Mouse (Mus musculus): ENCODE measurements at regions not wholly inside any gene's neighbourhood (a gene's known extent, or its start where the extent isn't known, plus 50 kb on each side); places are given as distances from the start of the nearest gene placed in this dataset.

DNA sequence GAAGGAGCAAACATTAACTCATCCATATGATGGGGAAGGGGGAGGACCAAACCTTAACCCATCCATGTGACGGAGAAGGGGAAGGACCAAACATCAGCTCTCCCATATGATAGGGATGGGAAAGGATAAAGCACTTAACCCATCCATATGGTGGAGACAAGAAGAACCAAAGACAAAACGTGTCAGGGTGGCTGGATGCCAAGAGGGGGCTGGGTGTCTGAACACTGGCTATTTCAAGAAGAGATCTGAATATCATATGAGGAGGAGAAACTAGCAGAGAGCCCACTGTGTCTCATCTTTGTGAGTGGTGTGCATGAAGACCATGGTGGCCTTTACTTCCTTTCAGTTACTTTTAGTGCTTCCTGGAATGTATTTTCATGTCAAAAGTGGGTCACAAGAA, 207.0 kb downstream of the Rplp1 start:
- DNase-seq (ENCODE audit: low spot score), result no peak

DNA sequence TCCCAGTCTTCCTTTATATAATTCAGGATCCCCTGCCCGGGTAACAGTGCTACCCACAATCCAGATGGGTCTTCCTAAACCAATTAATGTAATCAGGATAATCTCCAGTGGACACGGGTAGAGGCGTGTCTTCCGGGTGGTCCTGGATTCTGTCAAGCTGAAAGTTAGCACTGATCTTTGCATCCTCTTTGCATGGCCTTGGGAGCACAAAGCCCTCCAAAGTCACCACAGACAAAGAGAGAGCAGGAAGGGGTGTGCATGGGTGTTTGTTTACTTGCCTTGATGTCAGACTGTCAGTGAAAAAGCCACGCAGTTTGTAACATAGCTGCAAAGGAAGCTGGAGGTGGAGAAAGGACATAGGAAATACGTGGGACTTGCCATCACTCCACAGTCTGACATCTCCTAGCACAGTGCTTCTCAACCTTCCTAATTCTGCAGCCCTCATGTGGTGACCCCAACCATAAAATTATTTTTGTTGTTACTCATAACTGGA, 208.0 kb downstream of the Rplp1 start:
- peak; percentile 64 for DNase-seq (ENCODE audit: low spot score)

DNA sequence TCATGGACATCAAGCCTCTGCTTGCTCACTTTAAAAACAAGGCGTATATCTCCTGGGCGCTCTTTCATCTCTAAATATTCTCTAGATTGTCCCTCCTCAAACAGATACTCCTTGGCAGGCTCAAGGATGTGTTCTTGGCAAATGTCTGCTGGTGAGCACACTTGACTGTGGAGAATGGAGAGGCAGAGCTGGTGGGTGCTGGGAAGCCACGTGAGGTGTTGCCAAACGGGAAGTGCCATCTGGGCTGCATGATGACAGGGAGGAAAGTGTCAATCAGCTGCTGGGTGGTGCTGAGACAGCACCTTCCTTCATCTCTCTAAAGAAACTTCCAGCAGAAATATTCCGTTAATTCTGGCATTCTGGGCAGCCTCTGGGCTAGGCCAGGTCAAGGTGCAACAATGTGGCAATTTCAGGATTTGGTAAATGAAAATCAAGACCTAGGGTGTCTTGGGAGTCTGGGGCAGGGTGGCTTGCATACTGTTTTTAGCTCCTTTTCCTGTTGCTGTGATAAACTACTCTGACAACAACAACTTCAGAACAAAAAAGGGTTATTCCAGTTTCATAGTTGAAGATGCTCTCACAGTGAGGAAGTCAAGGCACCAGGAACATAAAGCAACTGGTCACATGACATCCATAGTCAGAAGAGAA, 208.6 kb downstream of the Rplp1 start:
- DNase-seq (ENCODE audit: low spot score), result peak; percentile 43

- DNase-seq (ENCODE audit: low spot score), result no peak
Measured at GRCm38 (mm10) chr9:61703301-61703700, 211.0 kb downstream of the Rplp1 start.

DNA sequence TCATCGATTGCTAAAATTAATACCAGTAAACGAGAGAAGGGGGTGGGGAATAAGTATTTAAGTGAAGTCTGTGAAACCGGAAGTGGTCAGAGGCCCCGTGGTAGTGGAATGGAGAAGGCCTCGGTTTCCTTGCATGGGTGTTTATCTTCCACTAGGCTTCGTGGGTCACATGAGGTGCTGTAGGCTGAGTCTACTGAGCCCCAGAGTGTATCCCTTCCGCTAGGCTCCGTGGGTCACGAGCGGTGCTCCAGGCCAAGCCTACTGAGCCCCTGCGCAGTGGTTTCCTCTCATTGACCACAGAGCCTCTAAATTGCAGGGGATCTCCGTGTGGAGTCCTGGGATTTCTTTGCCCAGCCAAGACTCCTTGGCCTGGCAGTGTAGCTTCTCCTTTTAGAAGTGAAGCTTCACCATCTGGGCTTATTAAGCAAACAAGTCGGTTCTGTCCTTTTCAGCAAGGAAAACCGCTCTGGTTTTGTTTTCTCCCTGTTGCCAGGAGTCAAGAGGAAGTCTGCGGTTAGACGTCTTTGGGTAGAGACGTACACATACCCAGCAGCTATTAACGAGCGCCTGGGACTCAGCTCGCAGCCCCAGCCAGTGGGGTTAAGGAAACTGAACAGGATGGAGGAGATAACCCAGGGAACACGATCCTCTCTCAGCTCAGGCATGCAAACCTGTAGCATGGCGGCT, 211.9 kb downstream of the Rplp1 start:
- peak; percentile 82 for DNase-seq (ENCODE audit: low spot score)

GRCm38 (mm10) chr9:61700576-61700975, 213.8 kb downstream of the Rplp1 start:
- DNase-seq (ENCODE audit: low spot score), result no peak

- DNase-seq (ENCODE audit: low spot score), result no peak
Measured at GRCm38 (mm10) chr9:61699618-61700017, 214.7 kb downstream of the Rplp1 start.

- peak; percentile 84 for DNase-seq (ENCODE audit: low spot score)
Measured at GRCm38 (mm10) chr9:61697959-61698358, 216.4 kb downstream of the Rplp1 start.

DNA sequence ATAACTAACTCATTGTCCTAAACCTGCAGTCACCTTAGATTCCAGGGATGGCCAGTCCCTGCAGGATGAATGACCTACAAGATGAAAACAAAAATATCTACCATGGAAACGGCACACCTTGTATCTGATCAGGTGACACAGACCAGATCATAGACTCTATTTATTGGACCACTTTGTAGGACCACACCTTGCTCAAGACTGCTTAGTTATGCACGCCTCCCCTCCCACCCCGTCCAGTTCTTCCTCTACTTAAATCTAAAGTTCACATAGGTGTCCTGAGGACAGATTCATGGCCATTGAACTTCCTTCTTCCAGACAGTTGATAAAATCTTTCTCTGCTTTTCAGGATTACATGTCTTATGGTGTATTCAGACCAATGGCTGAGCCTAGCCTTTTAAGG, 217.5 kb downstream of the Rplp1 start:
- no peak for DNase-seq (ENCODE audit: low spot score)

- DNase-seq (ENCODE audit: low spot score), result no peak
Measured at GRCm38 (mm10) chr9:61695821-61696220, 218.5 kb downstream of the Rplp1 start.

DNA sequence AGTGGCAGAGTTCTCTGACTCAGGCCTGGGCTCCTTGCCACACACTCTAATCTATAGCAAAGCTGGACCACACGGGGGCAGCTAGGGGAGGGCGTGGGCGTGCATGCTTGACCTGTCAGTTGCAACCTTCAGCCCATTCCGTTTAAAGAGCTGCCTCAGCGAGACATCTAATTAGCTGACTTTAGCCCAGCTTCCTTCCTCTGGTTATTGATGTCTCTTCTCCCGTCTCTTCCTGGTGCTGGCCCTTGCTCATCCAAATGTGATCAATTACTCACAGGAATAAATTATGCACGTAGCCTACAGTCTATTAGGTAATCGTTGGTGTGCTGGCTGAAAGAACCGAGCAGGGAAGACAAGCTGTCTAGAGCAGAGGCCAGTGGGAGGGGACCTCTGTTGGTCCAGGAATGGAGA, 219.0 kb downstream of the Rplp1 start:
- DNase-seq (ENCODE audit: low spot score), result no peak

DNA sequence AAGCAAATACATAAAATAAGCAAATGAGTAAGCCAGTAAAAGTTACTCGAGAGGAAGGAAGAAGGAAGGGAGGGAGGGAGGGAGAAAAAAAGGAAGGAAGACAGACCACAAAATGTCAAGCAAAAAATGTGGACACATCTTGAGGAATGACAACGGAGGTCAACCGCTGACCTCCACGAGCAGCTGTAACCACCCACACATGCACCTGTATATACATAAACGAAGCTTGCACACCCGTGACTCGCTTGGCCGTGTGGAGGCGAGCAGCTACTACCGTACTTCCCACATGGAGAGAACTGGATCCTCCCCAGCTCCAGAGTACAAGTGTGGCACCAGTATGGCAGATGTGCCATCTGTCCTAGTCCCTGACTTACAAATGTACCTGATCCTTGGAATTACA, 220.1 kb downstream of the Rplp1 start:
- no peak for DNase-seq (ENCODE audit: low spot score)

DNA sequence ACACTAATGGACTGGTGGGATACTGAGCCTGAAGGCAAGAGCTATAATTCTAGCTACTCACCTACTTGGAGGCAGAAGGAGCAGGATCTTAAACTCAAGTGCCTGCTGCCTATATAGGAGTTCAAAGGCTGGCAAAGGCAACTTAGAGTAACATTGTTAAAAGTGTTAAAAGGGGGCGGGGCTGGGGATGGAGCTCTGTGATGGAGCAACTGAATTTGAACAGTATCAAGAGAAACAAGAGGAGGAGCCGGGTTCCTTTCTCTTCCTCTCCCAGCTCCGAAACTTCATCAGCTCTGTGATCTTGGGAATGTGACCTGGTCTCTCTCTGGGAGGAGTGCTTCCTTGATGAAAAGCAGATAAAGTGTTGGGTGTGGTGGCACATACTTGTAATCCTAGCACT, 223.6 kb downstream of the Rplp1 start:
- DNase-seq (ENCODE audit: low spot score), result no peak

- DNase-seq (ENCODE audit: low spot score), result no peak
Measured at GRCm38 (mm10) chr9:61689939-61690338, 224.4 kb downstream of the Rplp1 start.

DNA sequence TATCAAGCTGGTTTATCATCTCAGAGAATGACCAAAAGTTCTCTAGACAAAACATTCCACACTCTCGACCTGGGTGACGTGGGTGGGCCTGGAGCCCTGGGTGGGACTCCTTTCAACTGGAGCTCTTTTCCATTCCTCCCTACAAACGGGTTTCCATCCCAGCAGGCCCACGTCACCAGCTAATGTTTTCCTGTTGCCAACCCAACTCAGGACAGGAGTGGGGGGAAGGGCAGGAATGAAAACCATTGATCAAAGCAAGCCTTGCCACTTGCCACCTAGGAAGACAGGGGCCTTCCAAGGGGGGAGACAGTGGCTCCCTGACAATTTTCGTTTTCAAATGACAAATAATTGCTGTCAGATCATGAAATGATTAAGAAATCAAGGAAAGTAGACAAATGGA, 224.8 kb downstream of the Rplp1 start:
- DNase-seq (ENCODE audit: low spot score), result no peak

GRCm38 (mm10) chr9:61683557-61683956, 230.8 kb downstream of the Rplp1 start:
- DNase-seq (ENCODE audit: low spot score), result no peak

DNA sequence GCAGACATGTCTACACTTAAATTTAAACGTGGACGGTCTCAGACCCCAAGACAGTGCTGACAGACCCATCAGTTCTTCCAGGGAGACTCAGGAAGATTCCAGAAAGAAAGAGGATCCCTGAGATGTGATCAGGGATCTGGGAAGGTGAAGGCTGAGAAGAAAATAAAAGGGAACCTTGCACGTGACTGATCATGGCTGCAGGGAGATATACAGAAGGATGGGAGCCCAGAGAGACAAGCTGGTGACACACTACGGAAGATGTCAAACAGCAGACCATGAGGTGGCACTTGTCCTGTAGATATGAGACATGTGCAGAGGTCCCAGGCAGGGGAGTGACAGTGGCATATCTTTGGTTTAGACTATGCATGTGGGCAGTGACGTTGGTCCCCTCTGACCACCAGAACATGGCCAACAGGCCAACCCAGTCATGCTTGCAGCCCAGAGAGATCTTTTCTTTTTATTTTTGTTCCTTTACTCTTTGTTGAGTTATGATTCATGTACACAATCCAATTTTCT, 231.5 kb downstream of the Rplp1 start:
- DNase-seq (ENCODE audit: low spot score), result no peak

DNA sequence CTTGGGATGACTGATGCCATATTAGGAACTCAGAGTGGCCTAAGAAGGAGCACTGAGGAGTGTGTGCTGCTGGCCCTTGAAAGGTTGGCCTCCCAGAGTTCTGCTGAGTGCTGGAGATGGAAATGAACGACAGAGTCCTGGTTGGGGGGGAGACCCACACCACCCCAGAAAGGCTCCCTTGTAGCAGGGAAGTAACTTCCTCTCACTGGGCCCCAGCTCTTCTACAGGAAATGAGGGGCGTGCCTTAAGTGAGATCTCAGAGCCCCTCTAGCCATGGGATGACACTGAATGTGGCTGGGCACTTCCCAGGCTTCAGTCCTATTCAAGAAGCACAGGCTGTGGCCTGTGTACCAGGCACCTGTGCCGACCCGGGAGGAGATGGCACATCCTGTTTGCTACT, 232.0 kb downstream of the Rplp1 start:
- DNase-seq (ENCODE audit: low spot score), result peak; percentile 55

GRCm38 (mm10) chr9:61681406-61681805, 232.9 kb downstream of the Rplp1 start:
- DNase-seq (ENCODE audit: low spot score), result peak; percentile 35

DNA sequence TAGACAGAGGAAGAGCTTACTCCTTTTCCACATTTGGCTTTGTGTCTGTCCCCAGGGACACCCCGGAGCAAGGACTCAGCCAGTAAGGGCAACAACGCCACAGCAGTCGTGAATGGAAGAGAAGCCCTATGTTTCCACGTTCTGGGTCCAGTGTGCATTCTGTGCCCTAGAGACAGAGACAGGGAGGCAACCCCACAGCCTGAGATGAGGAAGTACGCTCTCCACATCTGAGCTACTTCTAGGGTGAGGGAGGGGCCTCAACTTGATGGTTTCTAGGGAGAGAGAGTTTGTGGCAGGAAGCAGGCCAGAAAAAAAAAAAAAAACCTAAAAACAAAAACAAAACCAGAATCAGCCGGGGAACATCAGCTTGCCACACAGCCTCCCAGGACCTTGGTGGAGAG, 233.4 kb downstream of the Rplp1 start:
- DNase-seq (ENCODE audit: low spot score), result peak; percentile 84

GRCm38 (mm10) chr9:61679686-61680085, 234.7 kb downstream of the Rplp1 start:
- peak; percentile 89 for DNase-seq (ENCODE audit: low spot score)

GRCm38 (mm10) chr9:61677603-61678002, 236.7 kb downstream of the Rplp1 start:
- no peak for DNase-seq (ENCODE audit: low spot score)

GRCm38 (mm10) chr9:61677037-61677436, 237.3 kb downstream of the Rplp1 start:
- no peak for DNase-seq (ENCODE audit: low spot score)

DNA sequence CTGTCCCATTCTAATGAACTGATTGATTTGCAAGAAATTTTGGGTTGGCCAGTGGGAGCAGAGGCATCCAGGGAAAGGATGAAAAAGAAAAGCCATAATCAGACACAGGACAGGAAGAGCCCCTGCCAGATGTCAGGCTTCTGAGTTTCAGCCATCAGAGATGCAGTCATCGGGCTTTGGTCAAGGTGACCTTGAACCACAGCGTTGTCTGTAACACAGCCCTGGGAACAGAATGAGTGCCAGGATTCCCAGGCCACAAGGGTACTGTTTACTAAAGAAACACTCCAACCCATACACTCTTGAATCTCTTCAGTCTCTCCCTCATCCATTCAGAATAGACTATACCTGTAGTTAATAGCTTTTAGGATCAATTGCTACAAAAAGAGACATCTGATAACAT, 239.0 kb downstream of the Rplp1 start:
- no peak for DNase-seq (ENCODE audit: low spot score)
